Mouse (Mus musculus): Measurements from ENCODE around the gene Prkci.
A peak's percentile ranks its signal among the peaks of the same experiment; 100 is the strongest.

Gene Prkci

GRCm38 (mm10) chr3:31047263-31047662 is 51.7 kb downstream of the Prkci start:
- no peak for DNase-seq (ENCODE audit: low spot score)

DNA sequence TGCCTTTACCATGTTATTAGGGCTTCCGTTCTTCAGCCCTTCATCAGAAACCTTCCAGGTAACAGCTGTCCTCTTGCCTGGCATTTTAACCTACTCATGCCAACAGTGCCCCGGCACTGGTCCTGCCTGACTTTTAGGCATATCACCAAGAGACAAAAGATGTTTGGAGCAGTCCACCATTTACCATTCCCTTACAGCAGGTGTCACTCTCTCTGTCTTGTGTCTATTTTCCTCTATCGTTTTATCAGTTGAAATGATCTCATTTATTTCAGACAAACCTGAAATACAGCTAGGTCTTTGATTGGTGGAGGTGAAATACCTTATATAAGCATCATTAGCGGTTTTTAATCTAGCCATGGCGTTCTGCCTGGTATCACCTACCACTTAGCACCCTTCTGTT is 53.5 kb downstream of the Prkci start:
- no peak for DNase-seq (ENCODE audit: low spot score)

GRCm38 (mm10) chr3:31050375-31050774 is 54.8 kb downstream of the Prkci start:
- DNase-seq (ENCODE audit: low spot score): no peak

- no peak for DNase-seq (ENCODE audit: low spot score)
Observed at GRCm38 (mm10) chr3:31051730-31052129, 56.2 kb downstream of the Prkci start.

- DNase-seq (ENCODE audit: low spot score): no peak
Observed at GRCm38 (mm10) chr3:31053191-31053590, 57.6 kb downstream of the Prkci start.

GRCm38 (mm10) chr3:31054888-31055287 is 59.3 kb downstream of the Prkci start:
- DNase-seq (ENCODE audit: low spot score): no peak

DNA sequence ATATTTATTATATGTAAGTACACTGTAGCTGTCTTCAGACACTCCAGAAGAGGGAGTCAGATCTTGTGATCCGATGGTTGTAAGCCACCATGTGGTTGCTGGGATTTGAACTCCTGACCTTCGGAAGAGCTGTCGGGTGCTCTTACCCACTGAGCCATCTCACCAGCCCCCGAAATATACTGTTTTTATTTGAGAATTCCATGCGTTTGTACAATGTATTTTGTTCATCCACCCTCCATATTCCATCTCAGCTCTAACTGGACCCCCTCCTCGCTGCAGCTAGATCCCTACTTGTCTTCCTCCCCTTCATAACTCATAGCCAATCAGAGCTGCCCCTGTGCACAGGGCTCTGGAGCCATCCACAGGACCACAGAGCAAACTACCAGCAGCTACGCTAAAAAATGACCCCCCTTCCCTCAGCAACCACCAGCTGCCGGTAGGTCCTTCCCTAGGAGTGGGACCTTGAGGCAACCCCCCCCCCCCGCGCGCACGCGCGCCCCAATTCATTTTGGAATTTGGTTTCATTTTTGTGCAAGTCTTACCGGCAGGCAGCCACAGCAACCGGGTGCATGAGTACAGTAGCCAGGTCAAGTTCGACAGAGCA is 60.6 kb downstream of the Prkci start:
- peak; percentile 64 for DNase-seq (ENCODE audit: low spot score)

- DNase-seq (ENCODE audit: low spot score): peak; percentile 96
Observed at GRCm38 (mm10) chr3:31056651-31057627, 61.4 kb downstream of the Prkci start.

GRCm38 (mm10) chr3:31060745-31061102 is 65.2 kb downstream of the Prkci start:
- no peak for DNase-seq (ENCODE audit: low spot score)

DNA sequence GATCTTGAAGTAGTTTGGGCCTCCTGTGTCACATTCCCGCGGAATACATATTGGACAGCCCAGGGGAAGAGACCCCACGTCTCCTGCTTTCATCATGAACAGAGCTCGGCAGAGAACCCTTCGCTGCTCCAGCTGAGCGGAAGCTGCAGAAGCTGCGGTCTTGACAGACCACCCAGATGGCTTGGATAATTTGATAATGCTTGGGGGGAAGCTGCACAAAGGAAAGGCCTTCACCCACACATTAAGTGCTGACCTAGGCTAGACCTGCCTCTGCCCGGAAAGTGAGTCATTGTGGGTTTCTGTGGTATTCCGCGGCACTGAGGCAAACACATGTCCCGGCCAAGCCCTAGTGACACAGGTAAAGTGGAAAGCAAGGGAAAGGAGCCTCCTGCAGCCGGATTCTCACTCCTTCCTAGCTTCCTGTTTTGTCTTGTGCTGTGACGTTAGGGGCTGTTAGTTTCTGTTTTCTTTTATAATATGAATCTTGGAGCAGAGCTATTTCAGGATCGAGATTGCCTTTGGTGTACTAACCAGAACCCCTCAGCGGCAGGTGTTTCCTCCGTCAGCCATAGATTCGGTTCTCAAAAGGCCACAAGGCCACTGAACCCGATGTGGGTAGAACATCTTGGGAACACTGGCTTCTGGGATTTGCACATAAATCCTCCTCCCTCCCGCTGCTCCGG is 65.7 kb downstream of the Prkci start:
- peak; percentile 14 for DNase-seq (ENCODE audit: low spot score)

DNA sequence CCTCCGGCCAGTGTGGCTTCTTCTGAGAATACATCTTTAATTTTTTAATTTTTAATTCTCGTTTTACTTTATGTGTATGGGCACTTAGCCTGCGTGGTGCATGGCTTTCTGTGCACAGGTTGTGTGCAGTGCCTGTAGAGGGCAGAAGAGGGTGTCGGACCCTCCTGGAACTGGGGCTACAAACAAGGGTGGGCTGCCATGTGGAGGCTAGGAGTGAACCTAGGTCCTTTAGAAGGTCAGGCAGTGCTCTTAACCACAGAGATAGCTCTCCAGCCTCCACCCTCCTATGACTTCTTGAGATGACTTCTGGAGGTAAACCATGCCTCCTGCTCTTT is 66.2 kb downstream of the Prkci start:
- no peak for DNase-seq (ENCODE audit: low spot score)

DNA sequence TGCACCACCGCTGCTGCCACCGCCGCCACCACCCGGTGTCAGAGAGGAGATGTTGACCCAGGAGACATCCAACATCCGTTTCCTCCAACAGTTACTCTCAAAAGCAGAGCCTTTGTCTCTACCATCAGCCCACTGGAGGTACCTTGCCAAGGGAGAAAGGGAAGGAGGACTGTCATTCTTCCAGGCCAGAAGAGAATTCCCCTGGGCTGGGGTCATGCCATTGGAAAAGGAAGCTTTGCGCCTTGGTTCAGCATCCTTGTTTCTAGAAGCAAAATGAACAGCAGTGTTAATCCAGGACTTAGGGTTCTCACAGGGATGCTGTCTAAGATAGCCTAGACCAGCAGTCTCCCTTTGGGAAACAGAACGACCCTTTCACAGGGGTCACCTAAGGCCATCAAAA is 66.8 kb downstream of the Prkci start:
- no peak for DNase-seq (ENCODE audit: low spot score)

DNA sequence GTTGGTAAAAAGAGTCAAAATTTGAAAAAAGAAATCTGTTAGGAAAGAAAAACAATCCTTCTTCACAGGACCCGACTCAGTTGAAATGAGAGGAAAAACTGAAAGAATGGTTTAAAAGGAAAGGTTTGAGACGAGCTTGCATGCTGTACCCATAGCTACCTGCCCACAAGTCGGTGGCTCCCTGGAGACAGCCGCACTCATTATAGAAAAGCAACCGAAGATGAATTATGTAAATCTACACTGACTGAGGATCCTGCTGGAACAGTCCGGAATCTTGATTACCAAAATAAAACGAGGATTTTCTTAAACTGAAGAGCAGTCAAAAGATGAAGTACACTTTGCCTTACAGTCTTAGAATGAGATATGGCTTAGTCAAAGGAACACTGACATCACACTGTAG is 72.9 kb downstream of the Prkci start:
- DNase-seq (ENCODE audit: low spot score): no peak

- no peak for DNase-seq (ENCODE audit: low spot score)
Observed at GRCm38 (mm10) chr3:31071804-31072203, 76.3 kb downstream of the Prkci start.

GRCm38 (mm10) chr3:31075808-31076207 is 80.3 kb downstream of the Prkci start:
- DNase-seq (ENCODE audit: low spot score): peak; percentile 23

- DNase-seq (ENCODE audit: low spot score): no peak
Observed at GRCm38 (mm10) chr3:31077068-31077703, 81.6 kb downstream of the Prkci start.

GRCm38 (mm10) chr3:31079450-31079849 is 83.9 kb downstream of the Prkci start:
- DNase-seq (ENCODE audit: low spot score): no peak

- no peak for DNase-seq (ENCODE audit: low spot score)
Observed at GRCm38 (mm10) chr3:31080791-31081502, 85.4 kb downstream of the Prkci start.

DNA sequence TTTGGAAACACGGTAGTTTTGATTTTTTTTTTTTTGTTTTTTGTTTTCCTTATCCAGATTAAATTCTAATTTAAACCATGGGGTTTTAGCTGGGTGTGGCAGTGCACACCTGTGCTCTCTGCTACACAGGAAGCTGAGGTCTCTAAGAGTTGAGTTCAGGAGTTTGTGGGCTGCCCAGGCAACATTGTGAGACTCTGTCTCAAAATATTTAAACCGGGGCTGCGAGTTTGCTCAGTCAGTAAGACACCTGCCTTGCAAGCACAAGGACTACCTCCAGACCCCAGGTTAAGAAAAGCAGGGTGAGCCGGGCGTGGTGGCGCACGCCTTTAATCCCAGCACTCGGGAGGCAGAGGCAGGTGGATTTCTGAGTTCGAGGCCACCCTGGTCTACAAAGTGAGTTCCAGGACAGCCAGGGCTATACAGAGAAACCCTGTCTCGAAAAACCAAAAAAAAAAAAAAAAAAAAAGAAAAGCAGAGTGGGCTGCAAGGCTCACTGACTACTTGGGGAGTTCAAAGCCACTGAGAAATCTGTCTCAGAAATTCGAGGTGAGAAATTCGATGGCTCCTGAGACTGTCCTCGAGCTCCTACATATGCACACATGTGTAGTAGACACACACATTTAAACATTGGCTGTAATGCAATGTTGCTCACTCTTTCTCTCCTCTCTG is 87.4 kb downstream of the Prkci start:
- no peak for DNase-seq (ENCODE audit: low spot score)

- peak; percentile 18 for DNase-seq (ENCODE audit: low spot score)
Observed at GRCm38 (mm10) chr3:31083507-31084245, 88.1 kb downstream of the Prkci start.

GRCm38 (mm10) chr3:31085000-31085399 is 89.5 kb downstream of the Prkci start:
- DNase-seq (ENCODE audit: low spot score): no peak
